Mouse (Mus musculus) cerebellum, adult (tissue): ENCODE results near the gene H13.
A peak's percentile ranks its signal among the peaks of the same experiment; 100 is the strongest.

ENCODE experiments used
- ATAC-seq: cut with Nextera tagmentation; 2 replicates; pipeline ENCODE4 v1.9.2; 2017; ENCODE audit warnings: mild to moderate bottlenecking, moderate library complexity, mixed read lengths; ENCODE audit not compliant: insufficient number of reproducible peaks, low FRiP score, low TSS enrichment

The H13 gene

DNA sequence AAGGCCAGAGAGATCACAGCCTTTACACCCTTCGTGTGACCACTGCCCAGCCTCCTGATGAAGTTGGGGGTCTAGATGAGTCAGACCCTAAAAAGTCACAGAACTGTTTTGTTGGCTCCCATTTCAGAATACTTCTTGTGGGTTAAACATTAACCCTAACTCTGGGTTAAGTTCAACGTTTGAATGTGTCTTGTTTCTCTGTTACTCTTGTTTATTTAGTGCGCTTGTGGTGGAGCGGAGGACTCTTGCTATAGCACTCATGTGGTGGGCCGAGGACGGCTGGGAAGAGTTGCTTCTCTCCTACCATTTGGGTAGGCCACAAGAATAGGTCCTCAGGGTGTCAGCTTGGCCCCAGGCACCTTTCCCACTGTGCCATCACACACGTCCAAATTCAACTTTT is 59.3 kb downstream of the H13 start:
- ATAC-seq, result no peak

GRCm38 (mm10) chr2:152729013-152729635 is 59.9 kb downstream of the H13 start:
- ATAC-seq, result no peak

DNA sequence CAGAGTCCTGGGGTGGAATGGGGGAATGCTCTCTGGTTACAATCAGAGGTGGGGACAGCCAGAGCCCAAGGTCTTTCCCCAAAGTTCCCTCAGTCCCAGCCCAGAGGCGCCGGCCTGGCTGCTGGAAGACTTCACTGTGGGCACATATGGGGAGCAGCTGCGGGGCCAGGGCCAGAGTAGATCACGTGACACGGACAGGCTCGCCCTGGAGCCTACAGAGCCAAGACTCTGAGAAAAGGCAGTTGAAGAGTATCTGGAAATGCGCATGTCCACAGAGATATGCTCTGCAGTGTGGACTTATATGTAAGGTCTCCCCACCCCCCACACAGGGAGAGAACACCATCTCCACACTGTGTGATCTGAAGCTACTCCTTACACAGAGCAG is 60.4 kb downstream of the H13 start:
- no peak for ATAC-seq

- no peak for ATAC-seq
Measured at GRCm38 (mm10) chr2:152733201-152733600, 63.9 kb downstream of the H13 start.

GRCm38 (mm10) chr2:152734501-152734900 is 65.2 kb downstream of the H13 start:
- no peak for ATAC-seq

GRCm38 (mm10) chr2:152734984-152735383 is 65.7 kb downstream of the H13 start:
- ATAC-seq, result peak; percentile 57; the same call in 1 of the 2 replicates

DNA sequence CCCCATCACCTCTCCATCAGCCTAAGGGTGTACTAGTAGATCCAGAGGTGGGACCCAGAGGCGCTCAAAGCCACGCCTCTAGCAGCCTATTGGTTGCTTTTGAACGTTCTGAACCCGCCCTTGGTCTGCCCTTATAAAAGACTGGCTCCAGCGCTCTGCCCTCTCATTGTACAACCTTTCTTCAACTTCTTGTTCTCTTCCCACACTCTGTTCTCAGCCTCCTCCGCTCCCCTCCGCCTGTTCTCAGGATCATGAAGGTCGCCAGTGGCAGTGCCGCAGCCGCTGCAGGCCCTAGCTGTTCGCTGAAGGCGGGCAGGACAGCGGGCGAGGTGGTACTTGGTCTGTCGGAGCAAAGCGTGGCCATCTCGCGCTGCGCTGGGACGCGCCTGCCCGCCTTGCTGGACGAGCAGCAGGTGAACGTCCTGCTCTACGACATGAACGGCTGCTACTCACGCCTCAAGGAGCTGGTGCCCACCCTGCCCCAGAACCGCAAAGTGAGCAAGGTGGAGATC is 66.9 kb downstream of the H13 start, which contains the start of gene Id1:
Gene Id1, plus strand, starts transcription at position 162 of the 512 bp plus-strand sequence.
- ATAC-seq, result no peak

- no peak for ATAC-seq
Measured at GRCm38 (mm10) chr2:152736748-152737147, 67.5 kb downstream of the H13 start.

DNA sequence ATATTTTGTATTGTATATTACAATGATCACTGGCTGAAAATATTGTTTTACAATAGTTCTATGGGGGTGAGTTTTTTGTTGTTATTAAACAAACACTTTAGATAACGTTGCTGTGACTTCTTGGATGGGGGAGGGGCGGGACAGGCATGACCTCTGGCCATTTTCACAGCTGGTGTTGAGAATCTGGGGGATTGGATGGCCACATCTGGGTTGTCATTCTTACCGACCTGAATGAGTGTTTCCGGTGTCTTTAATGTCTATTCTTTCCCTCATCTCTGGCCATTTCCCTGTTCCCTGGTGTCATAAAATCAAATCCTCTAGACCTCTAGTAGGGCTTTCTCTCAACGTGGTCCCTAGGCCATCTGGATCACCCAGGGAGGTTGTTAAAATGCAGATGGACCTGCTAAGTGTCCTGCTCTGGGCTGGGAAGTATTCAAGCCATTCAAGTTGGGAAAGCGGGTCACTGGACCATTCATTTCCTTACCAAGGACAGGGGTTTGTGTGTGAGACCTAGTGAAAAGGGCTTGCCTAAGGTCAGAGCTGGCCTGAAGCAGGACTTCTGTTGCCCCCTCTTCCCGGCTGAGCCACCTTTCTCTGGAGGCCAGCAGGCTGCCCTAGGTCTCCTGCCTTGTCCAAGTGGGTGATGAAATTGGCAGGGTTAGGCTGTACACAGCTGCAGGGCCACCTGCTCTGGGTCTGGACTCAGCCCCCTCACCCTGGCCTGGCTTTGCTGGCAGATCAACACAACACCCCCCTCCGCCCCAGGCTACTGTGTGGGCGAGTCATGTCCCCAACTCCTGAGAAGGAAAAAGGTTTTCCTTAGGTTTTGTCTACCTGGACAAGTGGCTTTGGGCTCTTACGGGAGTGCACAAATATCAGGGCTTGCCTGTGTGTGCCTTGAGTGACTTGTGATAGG is 68.3 kb downstream of the H13 start:
- no peak for ATAC-seq

GRCm38 (mm10) chr2:152738341-152738740 is 69.1 kb downstream of the H13 start:
- ATAC-seq, result no peak

DNA sequence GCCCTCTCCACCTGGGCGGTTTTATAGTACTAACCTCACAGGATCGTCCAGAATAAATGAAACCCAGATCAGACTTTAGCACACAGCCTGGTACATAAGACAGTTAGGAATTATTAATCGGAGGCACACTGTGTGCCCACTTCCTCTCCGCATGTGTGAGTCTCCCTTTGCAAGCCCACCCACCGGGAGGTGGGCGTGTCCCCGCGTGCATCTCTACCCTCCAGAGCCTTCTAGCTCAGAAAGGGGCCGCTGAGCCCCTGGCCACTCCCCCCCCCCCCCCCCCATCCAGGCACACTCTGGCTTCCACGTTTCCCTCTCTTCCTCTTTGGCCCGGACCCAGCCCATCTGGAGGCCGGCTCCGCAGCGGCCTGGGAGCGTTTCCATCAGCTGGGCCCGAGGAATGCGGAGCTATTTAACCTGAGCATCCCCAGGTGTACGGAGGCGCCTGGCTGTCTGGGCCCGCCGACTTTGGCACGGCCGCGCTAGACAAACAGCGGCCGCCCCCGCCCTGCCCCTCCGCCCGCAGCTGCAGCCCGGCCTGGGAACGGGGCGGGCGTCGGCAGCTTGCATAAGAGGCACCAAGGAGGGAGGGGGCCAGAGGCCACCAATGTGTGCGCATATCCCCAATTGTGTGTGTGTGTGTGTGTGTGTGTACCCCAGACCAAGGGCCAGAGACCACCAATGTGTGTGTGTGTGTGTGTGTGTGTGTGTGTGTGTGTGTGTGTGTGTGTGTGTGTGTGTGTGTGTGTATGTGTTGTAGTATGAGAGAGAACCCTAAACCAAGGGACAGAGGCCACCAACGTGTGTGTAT is 70.0 kb downstream of the H13 start:
- ATAC-seq, result no peak

DNA sequence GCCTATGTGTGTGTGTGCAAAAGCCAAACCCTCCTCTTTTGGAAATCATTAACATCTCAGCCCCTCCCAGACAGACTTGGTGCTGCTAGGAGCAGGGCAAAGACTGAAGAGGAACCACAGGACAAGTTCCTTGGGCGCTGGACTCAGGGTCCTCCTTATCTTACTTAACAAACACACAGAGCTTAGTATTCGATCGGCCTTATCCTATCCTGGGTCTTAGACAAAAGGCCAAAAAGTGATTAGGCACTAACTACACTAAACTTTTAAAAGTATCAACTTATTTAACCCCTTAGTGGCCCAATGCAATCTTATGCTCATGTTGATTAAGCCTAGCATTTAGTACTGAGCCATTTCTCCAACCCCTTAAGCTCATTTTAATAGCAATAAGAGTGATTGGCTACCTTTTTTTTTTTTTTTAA is 70.6 kb downstream of the H13 start:
- ATAC-seq, result no peak

DNA sequence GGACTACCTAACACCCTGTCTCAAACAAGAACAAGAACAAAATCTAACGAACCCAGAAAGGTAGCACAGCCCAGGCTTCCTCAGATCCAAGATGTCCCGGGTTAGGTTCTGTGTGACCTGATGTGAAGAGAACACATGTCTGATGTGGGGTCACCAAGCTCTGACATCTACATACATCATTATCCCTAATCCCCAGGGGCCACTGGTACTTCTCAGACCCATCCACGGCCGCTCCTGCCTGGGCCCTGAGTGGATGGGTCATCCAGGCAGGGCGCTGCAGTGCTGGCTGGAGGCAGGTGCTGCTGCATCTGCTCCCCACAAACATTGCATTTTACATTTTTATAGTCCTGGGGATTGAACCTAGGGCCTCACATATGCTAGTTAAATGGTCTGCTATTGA is 71.2 kb downstream of the H13 start:
- ATAC-seq, result no peak

DNA sequence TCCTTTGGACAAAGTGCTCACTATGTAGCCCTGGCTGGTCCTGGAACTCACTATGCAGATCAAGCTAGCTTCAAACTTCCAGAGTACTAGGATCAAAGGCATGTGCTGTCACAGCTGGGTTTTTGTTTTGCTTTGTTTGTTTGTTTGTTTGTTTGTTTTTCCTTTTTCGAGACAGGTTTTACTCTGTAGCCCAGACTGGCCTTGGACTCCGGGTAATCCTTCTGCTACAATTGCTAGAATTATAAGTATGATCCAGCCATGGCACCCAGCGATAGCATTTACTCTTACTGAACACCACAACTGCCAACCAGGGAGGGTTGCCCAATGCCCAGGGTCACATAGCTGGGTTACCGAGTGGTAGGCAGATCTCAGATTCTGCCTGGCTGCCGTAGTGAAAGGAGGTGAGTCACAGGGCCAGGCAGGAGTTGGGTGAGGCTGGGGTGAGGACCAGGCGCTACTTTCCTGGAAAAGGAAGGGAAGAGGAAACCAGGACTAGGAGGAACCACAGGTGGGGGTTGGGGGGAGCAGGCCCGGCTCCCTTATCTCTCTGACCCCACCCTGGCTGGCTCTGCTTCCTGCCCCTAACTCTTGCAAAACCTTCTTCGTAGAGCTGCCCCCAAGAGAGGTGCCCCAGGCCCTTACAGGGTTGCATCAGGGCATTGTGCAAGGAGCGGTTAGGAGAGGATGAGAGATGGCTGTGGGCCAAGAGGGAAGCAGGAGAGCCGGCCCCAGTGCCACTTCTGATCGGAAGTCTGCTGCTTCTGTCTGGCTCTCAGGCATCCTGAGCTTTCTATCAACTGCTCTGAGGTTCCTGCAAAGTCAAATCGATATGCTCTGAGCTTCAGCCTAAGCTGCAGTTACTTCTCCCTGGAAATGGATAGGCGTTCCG is 72.1 kb downstream of the H13 start:
- no peak for ATAC-seq

DNA sequence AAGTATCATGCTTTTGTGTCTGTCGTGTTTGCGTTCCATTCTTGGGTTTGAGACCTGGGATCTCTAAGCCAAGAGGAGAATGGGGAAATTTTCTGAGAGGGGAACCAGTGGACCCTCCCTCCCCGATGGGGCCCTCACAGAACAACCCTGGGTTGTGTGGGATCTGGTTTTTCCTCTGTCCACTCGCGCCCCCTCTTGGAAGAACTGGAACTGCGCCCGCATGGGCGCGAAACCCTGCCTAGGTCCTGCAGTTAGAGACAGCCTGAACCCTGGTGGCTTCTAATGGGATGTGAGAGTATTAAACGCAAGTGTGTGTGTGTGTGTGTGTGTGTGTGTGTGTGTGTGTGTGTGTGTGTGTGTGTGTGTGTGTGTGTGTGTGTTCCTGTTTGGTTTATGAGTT is 73.2 kb downstream of the H13 start:
- ATAC-seq, result no peak

DNA sequence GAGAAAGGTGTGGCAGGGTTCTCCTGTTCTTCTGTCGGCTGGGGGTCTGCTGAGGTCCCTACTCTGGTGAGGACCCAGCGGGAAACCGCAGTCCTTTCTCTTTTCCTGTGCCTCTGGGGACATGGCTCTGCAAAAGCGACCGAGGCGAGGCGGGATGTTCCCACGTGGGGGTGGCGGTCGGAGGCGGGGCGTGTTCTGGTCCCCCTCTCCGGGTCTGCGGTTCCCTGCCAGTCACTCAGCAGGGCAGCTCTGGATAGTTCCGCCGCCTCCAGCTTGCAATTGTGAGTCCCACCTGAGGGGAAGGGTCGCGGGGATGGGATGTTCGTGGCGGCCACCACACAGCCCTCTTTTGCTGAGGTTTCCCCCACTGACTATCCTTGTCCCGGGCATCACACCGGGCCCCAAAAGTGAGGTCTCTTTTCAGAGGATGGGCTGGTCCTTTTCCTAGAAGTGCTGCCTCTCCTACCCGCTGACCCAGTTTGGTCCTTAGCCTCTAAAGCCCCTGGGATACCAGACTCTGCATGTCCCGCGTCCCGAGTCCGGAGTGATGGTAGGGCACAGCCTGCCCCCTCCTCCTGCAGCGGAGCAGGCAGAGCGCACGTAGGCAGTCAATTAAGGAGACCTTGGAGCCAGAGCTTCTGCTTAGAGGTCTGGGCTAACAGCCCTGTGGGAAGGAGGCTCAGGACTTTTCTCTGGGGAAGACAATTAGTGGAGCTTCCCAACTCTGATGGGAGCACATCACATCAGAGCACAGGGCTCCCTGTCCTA is 84.9 kb downstream of the H13 start, which contains the start of gene Cox4i2:
Gene Cox4i2, plus strand, starts transcription at position 230 of the 768 bp plus-strand sequence.
- no peak for ATAC-seq

GRCm38 (mm10) chr2:152756474-152757393 is 87.5 kb downstream of the H13 start:
- 0 out of 2 replicates have a peak, but pooled peaks have one; percentile 26 for ATAC-seq

DNA sequence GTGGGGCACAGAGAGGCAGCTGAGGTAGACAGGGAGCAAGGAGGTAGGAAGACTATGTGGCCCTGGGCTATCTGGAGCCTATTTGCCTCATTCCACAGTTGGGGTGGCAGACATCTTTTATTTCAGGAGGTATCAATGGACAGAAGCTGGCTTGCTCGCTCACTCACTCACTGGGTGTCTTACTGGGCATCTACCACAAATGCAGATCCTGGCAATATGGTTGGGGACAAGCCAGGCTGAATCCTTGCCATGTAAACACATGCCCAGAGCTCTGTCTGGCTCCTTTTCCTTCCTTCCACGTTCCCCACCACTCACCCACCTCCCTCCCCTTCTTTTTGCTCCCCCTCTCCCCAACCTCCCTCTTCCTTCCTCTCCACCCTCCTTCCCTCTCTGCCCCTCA is 88.2 kb downstream of the H13 start:
- peak; percentile 79 for ATAC-seq
